Mouse (Mus musculus) 3134 (cell line): ENCODE results near the gene Fnip1.

ENCODE experiments used
- DNase-seq: peaks from one replicate; pipeline ENCODE4 v3.0.0-alpha.2; 2011; ENCODE audit warnings: low spot score; ENCODE audit not compliant: insufficient read length; ENCODE audit errors: extremely low read depth

Gene Fnip1

DNA sequence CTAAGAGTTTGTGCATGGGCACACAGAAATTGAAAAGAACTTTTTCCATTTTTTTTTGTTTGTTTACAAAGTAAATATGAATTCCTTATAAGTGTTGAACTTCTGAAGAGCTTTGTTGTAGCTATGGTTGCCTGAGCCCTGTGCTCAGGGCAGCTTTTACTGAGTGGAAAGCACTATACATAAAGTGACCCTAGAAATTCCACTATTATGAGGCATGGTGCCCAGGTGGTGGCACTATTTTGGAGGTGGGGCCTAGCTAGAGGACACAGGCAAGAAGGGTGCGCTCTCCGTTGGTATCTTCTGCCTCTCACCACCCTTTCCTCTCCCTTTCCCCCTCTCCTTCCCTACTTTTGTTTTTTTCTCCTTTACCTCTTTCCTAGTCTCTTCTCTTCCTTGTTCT is 18.9 kb downstream of the Fnip1 start:
- no peak for DNase-seq

DNA sequence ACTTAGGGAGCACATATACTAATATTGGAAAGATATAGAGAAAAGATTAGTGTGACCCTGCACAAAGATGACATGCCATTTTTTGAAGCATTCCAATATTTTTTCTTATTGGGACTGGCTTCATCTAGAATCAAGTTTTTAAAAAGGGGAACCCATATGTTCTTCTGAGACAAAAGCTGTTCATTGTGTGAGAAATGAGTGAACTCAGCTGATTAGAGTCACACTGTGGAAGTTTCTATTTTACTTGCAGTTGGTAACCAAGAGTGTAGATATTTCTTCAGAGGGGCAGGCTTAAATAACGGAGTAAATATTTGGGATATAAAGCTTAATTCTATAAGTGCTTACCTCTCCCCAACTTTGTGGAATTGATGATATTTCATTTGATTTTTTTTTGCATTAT is 20.2 kb downstream of the Fnip1 start:
- DNase-seq, result no peak

DNA sequence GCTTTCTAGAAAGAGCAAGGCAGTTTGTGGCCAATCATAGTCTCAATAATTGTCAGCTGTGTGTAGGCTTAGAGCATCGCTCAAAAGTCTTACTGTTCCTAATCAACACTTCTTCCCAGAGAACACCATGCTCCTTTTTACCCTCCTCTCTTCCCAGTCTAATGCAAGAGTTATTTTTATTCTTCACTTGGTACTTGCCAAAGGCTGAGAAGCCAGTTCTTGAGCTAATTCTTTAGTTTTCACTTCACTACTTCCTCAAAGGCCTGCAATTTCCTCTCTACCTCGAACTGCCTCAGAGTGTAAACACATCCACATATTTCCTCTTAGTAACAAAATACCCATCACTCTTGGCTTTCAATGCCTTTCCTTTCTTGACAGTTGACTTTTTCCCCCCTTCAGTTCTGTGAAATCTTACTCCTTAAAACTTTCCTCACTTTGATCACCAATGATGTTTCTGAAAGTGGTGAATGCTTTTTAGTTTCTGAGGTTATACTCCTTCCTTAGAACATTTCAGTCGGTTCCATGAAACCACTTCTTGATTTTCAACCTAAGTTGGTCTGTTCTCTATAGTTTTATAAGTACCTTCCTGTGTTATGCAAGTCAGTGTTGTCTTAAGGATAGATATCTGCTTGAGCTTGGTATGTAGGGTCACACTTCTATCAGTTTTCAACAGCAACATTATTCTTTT is 26.7 kb downstream of the Fnip1 start:
- no peak for DNase-seq

DNA sequence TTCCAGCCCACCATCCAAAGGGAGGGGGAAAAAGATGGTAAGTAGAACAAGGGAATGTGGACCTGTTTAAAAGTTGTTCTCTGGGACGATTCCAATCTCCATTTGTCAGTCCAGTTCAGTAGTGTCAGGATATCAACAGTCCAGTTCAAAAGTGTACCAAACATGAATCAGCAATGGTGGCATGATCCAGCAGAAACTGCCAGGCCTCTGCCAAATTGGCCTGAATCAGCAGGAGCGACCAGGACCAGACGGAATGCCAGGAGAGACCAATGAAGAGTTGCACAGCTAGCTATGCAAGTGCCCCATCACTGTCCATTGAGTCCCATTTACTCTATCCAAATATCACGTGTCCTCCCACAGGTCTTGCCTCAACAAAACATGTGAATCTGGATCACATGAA is 34.2 kb downstream of the Fnip1 start:
- DNase-seq, result no peak

DNA sequence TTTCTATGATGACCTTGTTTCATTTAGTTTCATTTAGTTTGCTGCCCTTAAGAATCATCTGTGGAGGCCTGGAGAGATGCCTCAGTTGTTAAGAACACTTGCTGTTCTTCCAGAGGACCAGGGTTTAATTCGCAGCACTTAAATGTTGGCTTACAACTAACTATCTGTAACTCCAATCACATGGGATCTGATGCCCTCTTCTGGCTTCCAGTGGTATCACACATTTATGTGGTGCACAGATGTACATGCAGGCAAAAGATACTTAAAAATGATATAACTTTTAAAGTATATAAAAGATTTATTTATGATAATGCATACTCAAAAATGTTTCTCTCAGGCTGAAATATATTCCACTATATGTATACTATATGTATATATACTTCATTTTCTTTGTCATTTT is 40.4 kb downstream of the Fnip1 start:
- peak; percentile 40 for DNase-seq

DNA sequence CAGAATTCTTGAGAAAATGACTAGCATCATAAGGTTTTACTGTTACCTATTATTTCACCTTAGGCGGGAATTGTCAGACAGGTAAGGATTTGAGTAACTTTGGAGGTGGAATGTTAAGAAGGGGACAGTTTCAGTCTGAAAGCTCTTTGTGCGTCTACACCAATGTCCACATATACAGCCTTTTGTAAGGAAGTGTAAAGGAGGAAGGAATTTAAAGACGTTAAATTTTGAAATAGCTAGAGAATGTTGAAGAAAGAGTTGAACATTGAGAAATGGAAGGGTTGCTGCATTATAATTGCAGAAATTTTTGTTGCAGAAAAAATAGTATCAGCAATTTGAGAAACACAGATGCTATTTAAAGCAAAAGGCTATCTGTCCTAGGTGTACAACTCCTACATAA is 48.0 kb downstream of the Fnip1 start:
- DNase-seq, result no peak

DNA sequence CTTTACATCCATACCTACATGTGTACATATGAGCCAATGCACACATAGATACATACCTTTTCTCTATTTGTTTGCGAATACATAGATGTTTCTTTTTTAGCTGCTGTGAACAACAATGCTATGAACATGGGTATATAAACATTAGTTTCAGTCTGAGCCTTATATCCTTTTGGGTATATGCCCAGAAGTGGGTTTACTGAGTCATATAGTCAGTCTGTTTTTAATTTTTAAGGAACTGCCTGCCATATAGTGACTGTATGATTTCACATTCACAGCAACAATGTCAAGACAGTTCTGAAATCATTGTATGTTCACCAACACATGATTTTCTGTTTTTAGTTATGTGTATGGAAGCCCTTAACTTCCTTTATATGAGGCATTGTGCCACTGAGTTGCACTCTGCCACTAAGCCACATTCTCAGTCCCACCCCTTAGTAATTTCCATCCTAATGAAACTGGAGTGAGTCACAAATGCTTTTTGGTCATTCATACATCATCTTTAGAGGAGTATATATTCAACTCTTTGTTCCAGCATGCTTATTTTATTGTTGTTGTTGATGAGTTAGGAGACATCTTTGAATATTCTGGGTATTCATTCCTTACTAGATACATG is 54.1 kb downstream of the Fnip1 start:
- peak; percentile 19 for DNase-seq

DNA sequence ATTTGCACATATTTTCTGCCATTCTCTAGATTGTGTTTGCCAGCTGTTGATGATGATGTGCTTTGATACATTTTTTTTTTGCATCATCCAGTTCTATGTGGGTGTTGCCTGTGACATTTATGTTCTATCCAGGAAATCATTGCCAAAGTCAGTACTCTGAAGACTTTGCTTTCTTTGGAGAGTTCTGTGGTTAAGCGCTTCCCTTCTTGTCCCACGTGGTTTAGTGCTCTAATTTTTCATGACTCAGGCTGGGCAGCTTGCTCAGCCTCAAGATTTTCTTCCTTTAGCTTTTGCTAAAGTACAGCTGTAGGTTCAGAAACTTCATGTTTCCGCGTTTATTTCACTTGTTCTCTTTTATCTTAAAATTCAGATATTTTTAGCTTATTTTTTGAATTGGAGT is 54.6 kb downstream of the Fnip1 start:
- DNase-seq, result no peak

DNA sequence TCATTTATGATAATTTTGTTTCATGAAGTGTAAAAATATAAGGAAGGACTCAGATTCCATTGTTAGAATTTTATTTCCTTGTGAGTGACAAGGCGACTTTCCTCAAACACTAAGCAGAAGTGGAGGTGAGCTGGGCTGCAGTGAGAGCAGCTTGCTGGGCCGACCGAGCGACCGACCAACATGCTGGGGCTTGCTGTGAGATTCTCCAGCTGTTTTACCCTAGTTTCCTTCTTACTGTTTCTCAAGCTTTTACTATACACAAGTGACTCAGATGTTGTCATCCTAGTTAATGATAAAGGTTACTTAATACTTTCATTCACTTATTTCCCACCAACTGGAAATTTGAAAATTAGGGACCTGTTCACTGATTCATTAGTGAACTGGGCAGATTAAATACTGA is 61.8 kb downstream of the Fnip1 start:
- DNase-seq, result no peak

DNA sequence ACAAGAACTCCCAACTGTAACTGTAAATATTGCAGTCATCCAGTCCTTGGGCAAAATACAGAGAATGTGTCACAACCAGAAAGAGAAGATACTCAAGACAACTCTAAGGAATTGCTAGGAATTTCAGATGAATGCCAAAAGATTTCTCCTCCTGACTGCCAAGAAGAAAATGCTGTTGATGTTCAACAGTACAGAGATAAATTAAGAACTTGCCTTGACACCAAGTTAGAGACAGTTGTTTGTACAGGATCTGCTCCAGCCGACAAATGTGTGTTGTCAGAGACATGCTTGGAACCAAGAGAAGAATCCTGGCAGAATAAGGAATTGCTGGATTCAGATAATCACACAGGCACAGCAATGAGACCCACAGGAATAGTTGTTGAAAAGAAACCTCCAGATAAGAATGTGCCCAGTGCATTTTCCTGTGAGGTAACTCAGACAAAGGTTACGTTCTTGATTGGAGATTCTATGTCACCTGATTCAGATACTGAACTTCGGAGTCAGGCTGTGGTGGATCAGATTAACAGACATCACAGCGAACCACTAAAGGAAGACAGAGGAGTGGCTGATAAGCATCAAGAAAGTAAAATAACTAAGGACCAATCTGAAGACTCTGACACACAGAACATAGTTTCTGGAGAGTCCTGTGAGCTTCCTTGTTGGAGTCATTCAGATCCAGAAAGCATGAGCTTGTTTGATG is 64.7 kb downstream of the Fnip1 start:
- no peak for DNase-seq

DNA sequence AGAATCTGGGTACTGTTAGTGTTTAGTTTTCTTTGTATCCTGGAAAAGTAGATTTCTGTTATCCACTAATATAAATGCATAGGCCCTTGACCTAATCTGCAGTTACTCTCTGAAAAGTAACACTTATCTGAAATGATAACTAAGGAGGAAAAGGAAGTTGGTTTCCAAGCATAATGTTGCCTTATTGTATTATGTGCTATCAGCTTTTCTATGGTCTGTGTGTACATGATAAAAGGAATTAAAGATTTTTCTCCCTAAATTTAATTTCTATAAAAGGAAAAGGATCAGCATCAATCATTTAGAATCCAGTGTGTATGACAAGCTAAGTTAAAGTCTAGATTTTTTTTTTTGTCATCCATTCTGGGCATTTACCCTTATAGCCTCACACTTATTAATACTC is 75.6 kb downstream of the Fnip1 start:
- DNase-seq, result no peak

DNA sequence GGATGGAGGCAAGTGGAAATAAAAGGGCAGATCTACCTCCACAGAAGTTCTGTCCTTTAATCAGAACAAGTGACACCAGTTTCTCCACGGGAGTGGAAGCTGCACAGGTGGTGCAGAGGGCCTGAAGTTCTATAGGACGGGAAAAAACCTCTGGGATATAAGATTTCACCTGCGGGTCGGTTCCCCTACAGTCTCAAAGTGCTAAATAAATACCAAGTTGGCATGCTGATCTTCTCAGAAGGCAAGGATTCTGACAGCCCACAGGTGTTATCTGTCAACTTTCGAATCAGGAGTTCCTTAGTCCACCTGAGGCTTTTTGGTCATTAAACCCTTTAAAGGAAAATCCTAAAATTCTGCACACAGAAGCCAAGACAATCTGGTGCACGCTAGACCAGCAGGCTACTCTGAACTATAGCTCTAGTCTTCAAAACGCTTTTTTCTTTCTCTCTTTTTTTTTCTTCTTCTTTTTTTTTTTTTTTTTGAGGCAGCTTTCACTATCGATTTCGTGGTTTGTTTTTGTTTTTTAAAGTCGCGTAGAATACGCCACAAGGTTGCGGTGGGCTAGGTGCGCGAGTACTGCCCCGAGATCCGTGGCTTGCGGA is 84.0 kb downstream of the Fnip1 start:
- DNase-seq, result no peak

DNA sequence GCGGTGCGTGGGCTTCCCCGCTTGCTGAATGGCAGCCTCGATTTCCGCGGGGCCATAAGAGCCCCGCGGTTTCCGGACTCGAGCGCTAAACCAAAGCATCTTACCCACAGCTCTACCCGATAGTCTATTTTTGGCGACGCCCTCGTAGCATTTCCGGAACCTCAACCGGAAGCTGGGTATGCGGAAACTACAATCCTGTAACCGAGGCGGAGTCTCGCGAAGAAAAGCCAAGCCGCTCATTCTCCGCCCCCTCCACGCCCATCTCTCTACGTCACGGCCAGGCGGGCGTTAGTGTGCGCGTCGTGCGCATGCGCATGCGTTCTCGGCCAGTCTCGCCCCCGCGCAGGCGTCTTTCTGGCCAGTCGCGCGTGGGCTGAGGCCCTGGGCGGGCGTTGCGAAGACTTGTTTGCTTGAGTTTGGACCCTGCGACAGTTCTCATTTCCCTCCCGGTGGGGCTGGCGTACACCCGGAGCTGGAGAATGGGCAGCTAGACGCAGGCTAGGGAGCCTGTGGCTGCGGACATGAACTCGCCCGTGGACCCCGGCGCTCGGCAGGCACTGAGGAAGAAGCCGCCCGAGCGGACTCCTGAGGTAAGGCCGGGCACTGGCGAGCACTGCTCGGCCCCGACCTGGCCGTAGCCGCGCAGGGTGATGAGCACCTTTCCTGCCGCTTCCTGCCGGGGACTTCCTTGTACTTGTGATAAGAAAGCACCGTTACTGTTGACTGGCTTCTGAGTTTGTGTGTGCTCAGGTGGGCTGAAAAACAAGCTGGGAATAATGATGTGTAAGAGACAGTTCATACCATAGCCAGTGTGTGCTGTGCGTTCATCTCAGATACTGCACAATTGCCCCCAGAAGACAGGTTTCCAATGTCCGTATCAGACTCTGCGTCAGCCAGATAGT is 84.8 kb downstream of the Fnip1 start, which contains the start of gene Rapgef6:
Gene Rapgef6 (plus strand): TSS at position 319 of the 902 bp plus-strand sequence.
- DNase-seq, result peak; percentile 99

DNA sequence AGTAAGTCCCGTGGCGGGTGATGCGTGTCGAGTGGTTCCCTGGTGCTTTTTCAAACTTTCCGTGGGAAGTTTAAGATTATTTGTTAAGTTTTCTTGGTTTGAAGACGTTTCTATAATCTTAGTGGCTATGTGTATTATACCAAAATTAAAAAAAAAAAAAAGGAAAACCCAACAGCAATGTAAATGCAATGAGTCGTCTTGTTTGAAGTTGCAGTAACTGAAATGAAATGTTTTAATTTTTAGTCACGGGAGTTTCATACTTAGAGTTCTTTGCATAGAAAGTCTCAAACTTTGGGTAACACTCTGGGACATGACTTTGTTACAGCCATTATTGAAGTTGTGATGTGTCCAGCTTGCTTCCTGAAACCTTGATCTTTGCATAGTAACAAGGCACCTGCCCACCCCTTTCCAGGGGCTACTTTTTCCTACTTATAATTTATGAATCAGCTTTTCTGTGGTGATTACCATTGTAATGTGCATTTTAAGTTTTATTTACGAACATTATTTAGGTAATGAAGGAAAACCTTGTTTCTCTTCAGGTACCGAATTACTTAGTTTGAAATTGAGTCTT is 85.5 kb downstream of the Fnip1 start:
- no peak for DNase-seq

DNA sequence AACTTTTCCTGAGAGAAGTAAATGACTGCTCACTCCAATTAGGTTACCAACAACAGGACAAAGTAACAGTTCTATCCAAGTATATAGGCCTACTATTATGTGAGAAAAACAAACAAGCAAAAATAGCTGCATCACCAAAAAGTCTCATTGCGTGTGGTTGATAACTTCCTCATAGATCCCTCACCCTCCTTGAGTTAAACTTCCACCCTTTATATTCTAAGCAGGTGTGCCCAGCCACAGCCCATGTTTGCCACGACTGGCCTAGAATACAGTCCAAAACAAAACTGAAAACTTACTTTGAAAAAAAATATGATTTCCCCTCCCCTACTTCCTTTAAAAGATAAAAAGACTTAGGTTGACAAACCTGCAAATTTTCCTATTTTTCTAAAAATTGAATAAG is 90.0 kb downstream of the Fnip1 start:
- DNase-seq, result no peak

DNA sequence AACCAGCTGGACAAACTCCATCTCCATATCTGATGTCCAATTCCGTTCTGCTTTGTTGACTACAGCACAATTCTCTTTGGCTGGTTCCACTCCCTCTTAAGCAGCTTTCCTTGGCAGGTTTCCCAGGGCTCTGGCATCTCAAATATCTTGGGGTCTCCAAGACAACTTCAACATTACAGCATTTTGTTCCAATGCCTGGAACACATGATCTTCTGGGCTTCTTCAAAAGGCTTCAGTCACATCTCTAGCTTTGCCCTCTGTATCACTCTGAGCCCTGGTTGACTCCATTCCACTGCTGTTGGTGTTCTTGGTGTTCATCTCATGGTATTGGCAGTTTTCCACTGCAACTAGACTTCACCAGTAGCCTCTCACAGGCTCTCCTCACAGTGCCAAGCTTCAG is 92.4 kb downstream of the Fnip1 start:
- DNase-seq, result no peak

DNA sequence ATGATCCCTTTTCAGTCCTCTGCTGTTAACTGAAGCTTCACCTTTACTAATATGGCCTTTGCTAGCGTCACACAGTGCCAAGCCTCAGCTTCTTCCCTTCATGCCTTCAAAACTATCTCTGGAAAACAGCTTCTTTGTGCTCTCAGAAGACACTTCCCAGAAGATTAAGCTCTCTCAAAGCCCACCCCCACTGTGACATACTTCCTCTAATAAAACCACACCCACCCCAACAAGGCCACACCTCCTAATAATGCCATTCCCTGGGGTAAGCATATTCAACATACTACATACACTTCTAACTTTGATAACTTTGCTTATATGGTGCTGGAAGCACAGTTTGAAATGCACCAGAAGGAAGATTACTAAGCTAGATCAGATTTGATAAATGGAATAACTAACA is 92.9 kb downstream of the Fnip1 start:
- DNase-seq, result no peak

DNA sequence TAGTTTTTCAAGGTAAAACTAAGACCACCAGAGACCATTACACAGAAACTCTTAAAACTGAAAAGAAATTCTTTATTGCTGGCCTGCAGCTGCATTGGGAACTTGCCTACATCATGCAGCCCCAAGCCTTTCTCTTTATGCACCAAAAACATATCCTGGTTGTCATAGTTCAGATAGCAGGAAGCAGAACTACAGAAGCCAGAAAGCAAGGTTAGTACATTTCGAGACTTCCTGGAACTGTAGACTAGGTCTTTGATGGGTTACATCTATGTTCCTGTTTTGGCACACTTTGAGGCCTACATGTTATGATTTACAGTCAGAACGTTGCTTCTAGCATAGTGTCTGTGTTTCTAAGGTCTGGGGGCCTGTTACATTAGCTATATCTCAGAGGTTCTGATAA is 95.8 kb downstream of the Fnip1 start:
- no peak for DNase-seq

DNA sequence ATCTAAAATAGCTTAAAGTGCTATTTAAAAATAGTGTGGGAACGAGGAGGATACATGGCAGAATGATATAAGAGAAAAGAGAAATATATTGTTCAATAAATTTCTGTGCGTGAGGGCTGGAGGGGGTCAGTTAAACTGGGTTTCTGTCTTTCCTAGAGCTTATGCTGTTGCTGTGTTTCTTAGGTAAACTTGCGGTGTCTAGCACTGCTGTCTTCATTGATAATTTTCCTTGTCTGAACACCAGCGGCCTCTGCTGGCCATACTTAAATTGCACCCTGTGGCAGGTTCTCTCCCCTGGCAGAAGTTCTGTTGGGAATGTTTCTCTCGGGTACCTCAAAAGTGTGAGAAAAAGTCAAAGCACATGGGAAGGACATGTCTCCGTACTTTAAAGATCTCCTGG is 96.9 kb downstream of the Fnip1 start:
- DNase-seq, result no peak

DNA sequence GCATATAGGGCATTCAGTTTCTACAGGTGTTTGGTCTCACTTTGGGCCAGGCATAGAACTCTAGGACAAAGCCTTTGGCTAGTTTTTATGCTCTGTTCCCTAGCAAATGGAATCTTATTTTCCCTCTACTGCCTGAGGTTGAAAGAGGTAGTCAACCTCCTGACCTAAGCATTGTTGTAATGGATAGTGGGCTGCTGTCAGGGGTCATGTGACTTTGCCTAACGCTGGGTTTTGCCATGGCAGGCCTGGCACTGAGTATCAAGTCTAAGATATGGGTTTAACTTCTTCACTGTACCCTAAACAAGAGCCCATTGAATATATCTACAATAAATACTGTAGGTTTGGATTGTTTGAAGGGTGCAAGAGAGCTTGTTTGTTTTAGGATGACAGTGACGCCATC is 101.0 kb downstream of the Fnip1 start:
- DNase-seq, result no peak
